In genomic region chr5:36742126-36742848, GRCm38 (mm10) we compare ENCODE assay signal across 8 mouse cellular contexts. TPM values are rescaled to one million over a fixed set of nuclear protein-coding genes. Genes with fewer than 3 reads are reported as not detected.
DNase-seq lines count a peak whose midpoint lies in the region; ATAC-seq and TF ChIP-seq lines count a peak whose summit lies in the region.

No protein-coding gene starts in this region.

- H3K36me3 ChIP-seq in hindbrain, postnatal 0 days (ENCODE audit: insufficient read depth, low read length): no peaks in the 10 kb centered on the region
- H3K36me3 ChIP-seq in megakaryocyte, embryonic 14.5 days (replicated peaks; ENCODE audit: low read length): peaks cover 21% of the 10 kb centered on the region

- H3K27me3 ChIP-seq in hindbrain, postnatal 0 days (ENCODE audit: insufficient read depth, low read length): no peaks in the 10 kb centered on the region
- H3K27me3 ChIP-seq in megakaryocyte, embryonic 14.5 days (replicated peaks): no peaks in the 10 kb centered on the region

- H3K4me2 ChIP-seq in hindbrain, postnatal 0 days (ENCODE audit: low read depth, low read length): no peak overlapping the region

- H3K4me1 ChIP-seq in hindbrain, postnatal 0 days (ENCODE audit: insufficient read depth, low read length): peaks cover 7% of the 10 kb centered on the region
- peaks cover 81% of the 10 kb centered on the region for H3K4me1 ChIP-seq in megakaryocyte, embryonic 14.5 days

- ATAC-seq in cerebellum, adult (ENCODE audit: insufficient number of reproducible peaks, low FRiP score, low TSS enrichment): no peak
- no peak for ATAC-seq in hindbrain, postnatal 0 days

- H3K4me3 ChIP-seq in hindbrain, postnatal 0 days (ENCODE audit: low read length): no peak overlapping the region
- peak overlapping the region; percentile 86 for H3K4me3 ChIP-seq in megakaryocyte, embryonic 14.5 days (replicated peaks)

- H3K27ac ChIP-seq in hindbrain, postnatal 0 days: no peak overlapping the region

- peak; percentile 94 for TF ChIP-seq CTCF in hindbrain, postnatal 0 days (IDR thresholded peaks at IDR 0.05; ENCODE audit: low read depth)

- DNase-seq in cerebellum, adult 11 months: peak; percentile 83
- DNase-seq in c-Kit-positive CD71-positive TER-119-negative erythroid progenitor cells, embryonic 14.5 days (ENCODE audit: low read depth): peak; percentile 72
- peak; percentile 33 to 95 for DNase-seq in frontal cortex, adult 2 months (ENCODE audit: extremely low spot score in 1 of 2, low spot score in 1 of 2)
- peak; percentile 80 for DNase-seq in hindbrain, postnatal 0 days (ENCODE audit: low spot score)
- peak; percentile 68 for DNase-seq in left cerebral cortex, adult 11 months (ENCODE audit: low spot score)
- DNase-seq in spleen, postnatal 14 days (ENCODE audit: low spot score in 2 of 2): peak; percentile 75 to 88

- H3K9me3 ChIP-seq in hindbrain, postnatal 0 days (ENCODE audit: low read length): no peaks in the 10 kb centered on the region
- no peaks in the 10 kb centered on the region for H3K9me3 ChIP-seq in megakaryocyte, embryonic 14.5 days

- WGBS in hindbrain, postnatal 0 days: 37% methylated on average over 16 of the region's 16 CpGs

- no peak overlapping the region for H3K9ac ChIP-seq in hindbrain, postnatal 0 days (replicated peaks; ENCODE audit: low read length)

RNA-seq across cellular contexts. Expression of gene Bloc1s4, which starts 6.2 kb away (rescaled TPM):
- 23.4 and 24.0 TPM in 2 replicates for polyA plus RNA-seq in frontal cortex, adult 2 months (2012; rRNA removed)
- 19.7 and 29.1 TPM in 2 replicates for total RNA-seq in hindbrain, postnatal 0 days (2014; rRNA removed)
- polyA plus RNA-seq in hindbrain, postnatal 0 days (2015; fragmentation: Nextera tagmentation; extraction: Ambion mirVana): 28.9 and 32.0 TPM in 2 replicates
- 27.2 and 43.7 TPM in 2 replicates for polyA plus RNA-seq in megakaryocyte, embryonic 14.5 days (2012; ENCODE audit: insufficient read depth, low replicate concordance)

RNA-seq across cellular contexts. Expression of gene D5Ertd579e, which starts 46.5 kb away (rescaled TPM):
- 55.2 and 57.8 TPM in 2 replicates for polyA plus RNA-seq in frontal cortex, adult 2 months (2012; rRNA removed)
- 56.2 and 64.6 TPM in 2 replicates for total RNA-seq in hindbrain, postnatal 0 days (2014; rRNA removed)
- 31.0 and 32.2 TPM in 2 replicates for polyA plus RNA-seq in hindbrain, postnatal 0 days (2015; fragmentation: Nextera tagmentation; extraction: Ambion mirVana)
- 3.7 and 4.2 TPM in 2 replicates for polyA plus RNA-seq in megakaryocyte, embryonic 14.5 days (2012; ENCODE audit: insufficient read depth, low replicate concordance)

RNA-seq across cellular contexts. Expression of gene Mrfap1, which starts 54.3 kb away (rescaled TPM):
- polyA plus RNA-seq in frontal cortex, adult 2 months (2012; rRNA removed): 343 and 355 TPM in 2 replicates
- total RNA-seq in hindbrain, postnatal 0 days (2014; rRNA removed): 278 and 298 TPM in 2 replicates
- 443 and 477 TPM in 2 replicates for polyA plus RNA-seq in hindbrain, postnatal 0 days (2015; fragmentation: Nextera tagmentation; extraction: Ambion mirVana)
- 15.3 and 78.1 TPM in 2 replicates for polyA plus RNA-seq in megakaryocyte, embryonic 14.5 days (2012; ENCODE audit: insufficient read depth, low replicate concordance)
